Mouse (Mus musculus) cerebellum, postnatal 36 days (tissue): ENCODE data around the gene Cdkn2aip.

ENCODE experiments used
- DNase-seq, 2 experiments: peaks; one replicate each; pipeline ENCODE4 v3.0.0; 2021 to 2022; ENCODE audit warnings: mixed read lengths in 2 of 2

Gene Cdkn2aip

DNA sequence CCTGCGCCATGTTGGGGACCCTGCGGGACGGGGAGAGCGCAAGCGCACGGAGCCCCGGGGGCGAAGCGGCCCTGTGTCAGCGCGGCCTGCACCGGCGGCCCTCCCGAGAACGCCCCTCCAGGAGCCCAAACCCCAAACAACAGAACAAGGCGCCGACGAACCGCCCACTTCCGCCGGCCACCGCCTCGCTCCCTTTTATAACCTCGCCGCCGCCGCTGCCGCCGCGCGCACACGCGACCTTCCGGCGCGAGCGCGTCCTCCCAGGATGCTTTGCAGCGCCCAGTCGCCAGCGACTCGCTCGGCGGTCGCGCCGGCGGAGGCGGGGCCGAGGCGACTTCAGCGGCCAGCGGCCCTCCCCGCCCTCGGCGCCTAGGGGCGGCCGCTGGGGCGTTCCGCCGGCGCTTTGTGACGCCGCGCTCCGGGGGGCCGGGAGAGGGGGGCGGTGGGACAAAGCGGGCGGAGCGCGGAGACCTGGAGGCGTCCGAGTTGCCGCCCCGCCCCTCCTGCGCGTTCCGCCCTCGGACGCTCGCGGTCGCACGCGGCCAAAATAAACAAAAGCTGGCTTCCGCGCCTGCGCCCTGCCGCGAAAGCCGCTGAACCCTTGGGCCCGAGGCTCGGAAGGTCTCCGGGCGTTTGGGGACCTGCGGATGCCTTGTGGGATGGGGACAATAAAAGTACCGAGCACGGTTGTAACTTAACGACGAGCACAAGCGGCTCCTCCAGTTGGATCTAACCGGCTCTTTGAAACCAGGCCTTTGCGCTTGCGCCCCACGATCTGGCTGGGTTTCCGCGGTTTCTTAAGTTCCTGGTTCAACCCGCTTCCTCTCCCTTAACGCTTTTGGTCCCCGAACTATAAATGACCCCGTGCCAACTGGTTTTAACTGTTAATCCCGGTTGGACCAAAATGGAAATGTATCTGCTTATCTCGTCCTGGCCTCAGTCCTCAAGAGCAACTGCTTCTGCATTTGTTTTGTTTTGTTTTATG lies at the start of gene Cdkn2aip:
Cdkn2aip (minus strand) TSS at position 172 of the 985 bp plus-strand sequence.
- peak; percentile 90 to 93 for DNase-seq

GRCm38 (mm10) chr8:47763194-47763593 lies 49.5 kb upstream of the Cdkn2aip start:
- no peak for DNase-seq

GRCm38 (mm10) chr8:47760685-47761084 lies 47.0 kb upstream of the Cdkn2aip start:
- no peak for DNase-seq

GRCm38 (mm10) chr8:47760186-47760585 lies 46.5 kb upstream of the Cdkn2aip start:
- no peak for DNase-seq

DNA sequence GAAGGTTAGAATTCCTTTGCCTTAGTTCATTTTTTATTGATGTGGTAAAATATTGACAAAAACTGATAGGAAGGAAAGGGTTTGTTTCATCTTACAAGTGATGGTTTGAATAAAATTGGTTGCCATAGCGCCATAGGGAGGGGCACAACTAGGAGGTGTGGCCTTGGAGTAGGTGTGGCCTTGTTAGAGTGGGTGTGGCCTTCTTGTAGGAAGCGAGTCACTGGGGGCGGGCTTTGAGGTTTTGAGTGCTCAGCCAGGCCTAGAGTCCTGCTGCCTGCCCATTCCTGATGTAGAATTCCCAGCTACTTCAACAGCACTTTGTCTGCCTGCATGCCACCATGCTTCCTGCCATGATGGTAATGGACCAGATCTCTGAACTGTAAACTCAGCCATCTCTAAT lies 39.4 kb upstream of the Cdkn2aip start:
- no peak for DNase-seq

GRCm38 (mm10) chr8:47750096-47750495 lies 36.4 kb upstream of the Cdkn2aip start:
- DNase-seq = no peak

DNA sequence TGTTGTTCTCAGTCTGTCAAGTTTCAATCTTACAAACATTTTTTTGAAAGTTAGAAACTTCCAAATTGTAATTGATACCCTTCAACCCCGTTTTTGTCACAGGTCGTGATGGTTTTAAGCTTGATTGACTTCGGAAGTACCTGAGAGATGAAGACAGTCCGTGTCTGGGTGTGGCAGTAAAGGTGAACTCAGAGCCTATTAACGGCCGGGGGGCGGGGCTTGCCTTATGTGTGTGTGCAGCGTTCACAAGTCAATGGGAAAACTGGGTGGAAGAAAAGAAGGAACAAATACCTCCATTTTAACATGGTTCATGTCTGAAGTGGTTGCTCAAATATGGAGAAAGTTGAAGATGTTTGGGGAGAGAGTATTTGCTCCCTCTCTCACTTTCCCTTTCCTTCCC lies 35.8 kb upstream of the Cdkn2aip start:
- no peak for DNase-seq

DNA sequence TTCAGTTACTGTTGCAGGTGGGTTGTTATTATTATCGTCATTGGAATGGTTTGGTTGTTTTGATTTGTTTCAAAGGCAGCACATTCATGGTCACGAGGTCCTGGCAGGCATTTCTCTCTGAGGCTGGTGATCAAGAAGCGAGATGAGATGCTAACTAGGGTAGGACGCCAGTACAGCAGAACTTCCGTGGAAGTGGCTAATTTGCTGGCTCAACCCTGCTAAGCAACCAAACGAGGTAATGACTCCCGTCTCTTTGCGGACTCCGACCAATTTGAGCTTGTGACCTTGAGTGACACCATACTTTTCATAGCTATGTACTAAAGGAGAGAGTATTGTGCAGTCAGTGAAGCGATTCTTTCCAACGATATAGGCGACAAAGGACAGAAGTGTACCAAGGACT lies 32.6 kb upstream of the Cdkn2aip start:
- DNase-seq = no peak

DNA sequence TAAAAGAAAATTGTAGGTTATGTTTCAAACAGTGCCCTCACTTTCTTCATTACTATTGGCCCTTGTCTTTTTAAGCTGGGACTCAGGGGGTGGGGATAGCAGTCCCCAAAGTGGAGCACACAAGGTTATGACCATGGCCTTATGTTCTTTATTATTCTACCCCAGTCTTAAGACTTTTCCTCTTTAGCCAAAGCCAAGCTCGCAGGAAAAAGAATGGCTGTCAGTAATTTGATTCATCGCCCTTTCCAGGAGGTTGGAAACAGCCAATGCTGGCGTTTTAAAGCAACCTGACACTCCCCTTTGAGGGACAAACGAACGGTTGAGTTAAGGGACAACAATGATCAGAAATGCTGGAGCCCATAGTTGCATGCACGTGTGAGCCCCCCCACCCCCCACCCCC lies 32.1 kb upstream of the Cdkn2aip start:
- no peak for DNase-seq

DNA sequence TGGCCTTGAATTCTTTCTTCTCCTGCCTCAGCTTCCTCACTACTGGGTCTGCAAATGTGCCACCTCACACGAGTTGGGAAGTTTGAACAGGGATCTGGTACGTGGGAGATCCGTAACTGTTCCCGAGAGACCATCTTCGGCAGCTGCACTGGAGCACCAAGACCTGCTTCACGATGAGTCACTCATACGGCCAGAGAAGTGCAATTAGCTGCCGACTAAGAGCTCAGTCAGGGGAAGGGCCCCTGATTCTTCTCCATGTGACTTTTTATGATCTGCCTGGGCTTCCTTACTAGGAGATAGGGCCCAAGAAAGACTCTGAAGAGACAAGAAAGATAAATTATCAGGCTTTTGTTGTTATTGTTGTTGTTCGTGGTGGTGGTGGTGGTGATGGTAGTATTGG lies 31.1 kb upstream of the Cdkn2aip start:
- no peak for DNase-seq

GRCm38 (mm10) chr8:47743419-47743818 lies 29.7 kb upstream of the Cdkn2aip start:
- DNase-seq = peak; percentile 85 to 87

DNA sequence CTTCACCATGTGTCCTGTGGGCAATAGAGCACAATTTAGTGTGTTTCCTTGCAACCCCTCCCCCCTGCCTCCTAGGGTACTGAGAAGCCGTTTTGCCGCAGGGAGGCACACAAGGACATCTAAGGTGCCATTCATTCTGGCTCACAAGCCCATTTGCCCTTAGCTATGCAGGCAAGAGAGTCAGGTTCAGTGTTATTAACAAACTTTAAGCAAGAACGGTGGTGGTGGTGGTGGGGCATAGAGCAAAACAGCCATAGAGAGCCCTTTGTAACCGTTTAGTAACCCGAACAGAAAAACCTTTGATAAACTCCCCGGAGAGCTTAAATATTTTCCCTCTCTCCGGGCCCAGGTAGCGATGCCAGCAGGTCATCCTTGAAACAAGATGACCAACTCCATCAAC lies 29.3 kb upstream of the Cdkn2aip start:
- no peak for DNase-seq

GRCm38 (mm10) chr8:47742372-47742771 lies 28.6 kb upstream of the Cdkn2aip start:
- no peak for DNase-seq

DNA sequence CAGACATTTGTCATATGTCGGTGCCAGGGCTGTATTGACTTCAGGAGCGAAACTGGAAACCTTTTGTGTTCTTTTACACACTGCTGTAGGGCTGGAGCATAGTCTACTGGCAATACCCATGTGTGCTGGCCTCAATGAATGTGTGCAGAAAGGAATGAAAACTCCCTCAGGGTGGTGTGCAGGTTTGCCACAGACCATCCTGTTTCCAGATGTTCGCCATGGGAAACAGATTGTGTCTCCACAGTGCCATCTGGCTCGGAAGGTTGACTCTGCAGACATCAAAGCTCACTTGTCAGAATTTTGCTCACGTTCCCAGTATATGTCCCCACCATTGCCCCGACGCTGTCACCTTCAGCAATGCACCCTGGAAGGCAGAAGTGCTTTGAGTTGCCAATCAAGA lies 23.4 kb upstream of the Cdkn2aip start:
- no peak for DNase-seq

- DNase-seq = no peak
These were observed 15.6 kb upstream of the Cdkn2aip start for GRCm38 (mm10) chr8:47729324-47729723.

DNA sequence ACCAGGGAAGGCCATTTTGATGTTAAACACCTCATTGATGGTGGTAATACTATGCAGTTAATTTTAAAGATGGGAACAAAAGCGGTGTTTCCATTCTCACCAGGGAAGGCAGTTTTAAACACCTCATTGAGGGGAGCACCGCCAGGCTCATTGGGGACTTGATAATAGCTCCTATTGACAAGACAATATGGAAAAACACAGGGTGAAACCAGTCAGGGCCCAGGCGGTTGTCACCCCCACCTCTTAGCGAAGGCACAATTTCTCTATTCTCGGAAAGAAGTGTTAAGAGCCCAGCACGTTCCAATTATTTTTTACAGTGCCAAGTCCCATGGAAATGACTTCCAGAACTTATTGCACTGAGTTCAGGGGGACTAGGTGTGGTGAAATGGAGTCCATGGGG lies 13.2 kb upstream of the Cdkn2aip start:
- no peak for DNase-seq

GRCm38 (mm10) chr8:47721609-47722008 lies 7.9 kb upstream of the Cdkn2aip start:
- DNase-seq = no peak

GRCm38 (mm10) chr8:47718641-47719040 lies 4.9 kb upstream of the Cdkn2aip start:
- DNase-seq = no peak

- no peak for DNase-seq
These were observed 515 bp downstream of the Cdkn2aip start for GRCm38 (mm10) chr8:47713171-47713663.

GRCm38 (mm10) chr8:47708106-47708505 lies 5.6 kb downstream of the Cdkn2aip start:
- no peak for DNase-seq

DNA sequence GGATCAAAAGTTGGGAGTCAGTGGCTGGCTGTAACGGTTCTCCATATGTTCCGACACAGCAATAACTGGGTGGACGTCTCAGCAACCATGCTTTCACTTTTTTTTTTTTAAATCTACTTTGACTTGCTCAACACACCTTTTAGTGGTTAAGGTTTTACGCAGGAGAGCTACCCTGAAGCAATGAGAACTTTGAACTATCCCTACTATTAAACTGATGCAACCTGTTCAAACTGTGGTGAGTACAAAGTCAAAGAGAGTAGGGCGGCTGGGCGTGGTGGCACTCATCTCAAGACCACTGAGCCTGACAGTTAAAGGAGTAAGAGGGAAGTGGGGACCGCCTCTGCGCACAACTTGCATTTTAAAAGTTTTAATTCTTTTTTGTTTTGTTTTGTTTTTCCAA lies 7.0 kb downstream of the Cdkn2aip start:
- no peak for DNase-seq

DNA sequence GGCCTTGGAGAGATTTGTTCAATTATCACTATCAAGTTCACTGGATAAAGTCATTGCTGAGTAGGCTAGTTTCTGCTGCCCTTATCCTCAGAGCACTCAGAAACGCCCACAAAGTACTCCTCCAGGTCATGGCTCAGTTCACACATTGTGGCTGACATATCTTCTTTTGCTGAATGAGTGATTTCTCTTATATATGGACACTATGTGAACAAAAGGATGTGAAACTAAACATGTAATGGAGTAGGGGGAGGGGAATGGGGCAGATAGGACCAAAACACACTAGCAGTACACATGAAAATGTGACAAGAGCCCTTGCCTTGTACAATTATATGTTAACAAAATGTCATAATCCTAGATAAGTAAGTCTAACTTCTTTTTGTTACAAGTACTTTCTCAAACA lies 11.4 kb downstream of the Cdkn2aip start:
- no peak for DNase-seq

DNA sequence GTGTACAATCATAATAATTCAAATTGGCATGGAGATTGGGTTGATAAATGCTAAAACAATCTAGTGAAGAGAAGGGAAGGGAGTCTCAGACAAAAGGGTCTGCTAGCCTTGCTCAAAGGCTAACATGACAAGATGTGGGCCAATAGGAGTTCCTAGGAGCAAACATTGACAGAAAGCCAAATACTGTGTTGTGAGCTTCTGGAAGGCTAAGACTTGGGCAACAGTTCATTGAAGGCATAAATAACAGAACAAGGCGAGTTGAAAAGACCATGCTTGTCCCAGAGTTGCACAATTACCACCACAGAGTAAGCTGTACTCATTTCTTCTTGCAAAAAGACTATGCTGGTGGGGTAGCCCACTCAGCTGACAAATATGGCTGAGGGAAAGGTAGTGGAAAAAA lies 16.0 kb downstream of the Cdkn2aip start:
- no peak for DNase-seq

DNA sequence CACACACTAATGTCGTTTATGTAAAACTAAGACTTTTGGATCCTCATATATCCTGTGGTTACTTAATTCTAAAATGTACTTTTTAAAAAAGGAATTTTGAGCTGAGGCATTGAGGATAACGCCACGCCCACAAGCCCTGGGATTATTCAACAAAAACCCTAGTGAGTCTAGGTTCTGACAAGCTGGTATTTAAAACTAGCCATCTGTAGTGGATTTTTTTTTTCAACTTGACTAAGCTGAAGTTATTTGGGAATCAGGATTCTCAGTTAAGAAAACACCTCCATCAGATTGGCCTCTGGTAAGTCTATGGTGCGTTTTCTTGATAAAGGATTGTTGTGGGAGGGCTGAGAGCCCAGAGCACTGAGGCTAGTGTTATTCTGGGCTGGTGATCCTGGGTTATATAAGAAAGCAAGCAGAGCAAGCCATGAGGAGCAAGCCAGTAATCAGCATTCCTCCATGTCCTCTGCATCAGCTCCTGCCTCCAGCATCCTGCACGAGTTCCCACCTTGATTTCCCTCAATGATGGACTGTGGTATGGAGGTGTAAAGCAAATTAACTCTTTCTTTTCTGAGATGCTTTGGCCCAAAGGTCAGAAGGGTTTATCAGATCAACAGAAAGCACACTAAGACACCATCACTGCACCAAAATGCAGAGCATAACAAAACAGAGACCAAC lies 18.2 kb downstream of the Cdkn2aip start:
- DNase-seq = no peak
